Mouse (Mus musculus): ENCODE data around the gene Lamtor2.

The Lamtor2 gene

DNA sequence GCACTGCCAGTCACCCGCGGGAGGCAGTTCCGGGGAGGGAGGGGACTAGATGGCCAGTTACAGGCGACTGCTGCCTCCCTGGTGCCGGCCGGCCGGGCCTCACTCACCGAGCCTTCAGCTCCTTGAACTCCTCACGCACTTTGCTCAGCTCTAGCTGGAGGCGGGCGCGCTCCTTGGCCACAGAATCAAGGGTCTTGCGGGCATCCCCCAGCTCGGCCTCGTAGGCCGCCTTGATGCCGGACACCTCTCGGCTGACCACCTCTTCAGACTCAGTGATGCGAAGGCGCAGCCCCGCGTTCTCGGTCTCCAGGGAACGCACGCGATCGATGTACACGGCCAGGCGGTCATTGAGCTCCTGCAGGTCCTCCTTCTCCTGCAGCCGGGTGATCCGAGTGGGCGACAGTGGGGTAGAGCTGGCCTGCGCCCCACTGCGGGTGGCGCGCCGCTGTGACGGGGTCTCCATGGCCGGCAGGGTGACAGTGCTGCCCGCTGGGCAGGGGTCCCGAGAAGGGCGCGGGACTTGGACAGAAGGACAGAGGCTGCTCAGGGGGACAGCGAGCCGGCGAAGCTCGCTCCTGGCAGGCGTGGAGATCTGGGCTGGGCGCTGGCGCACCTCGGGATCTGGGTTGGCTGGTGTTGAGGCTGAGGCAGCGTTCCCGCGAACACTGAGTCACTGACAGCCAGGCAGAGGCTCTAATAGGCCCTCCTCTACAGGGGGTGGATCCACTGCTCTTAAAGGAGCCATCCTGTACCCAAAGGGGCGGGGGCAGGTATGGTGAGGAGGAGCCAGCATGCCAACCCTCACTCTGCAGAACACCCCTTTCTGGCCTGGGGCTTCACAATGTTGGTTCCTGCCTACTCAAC is 50.0 kb downstream of the Lamtor2 start:
- DNase-seq, result peak; percentile 85 to 91

DNA sequence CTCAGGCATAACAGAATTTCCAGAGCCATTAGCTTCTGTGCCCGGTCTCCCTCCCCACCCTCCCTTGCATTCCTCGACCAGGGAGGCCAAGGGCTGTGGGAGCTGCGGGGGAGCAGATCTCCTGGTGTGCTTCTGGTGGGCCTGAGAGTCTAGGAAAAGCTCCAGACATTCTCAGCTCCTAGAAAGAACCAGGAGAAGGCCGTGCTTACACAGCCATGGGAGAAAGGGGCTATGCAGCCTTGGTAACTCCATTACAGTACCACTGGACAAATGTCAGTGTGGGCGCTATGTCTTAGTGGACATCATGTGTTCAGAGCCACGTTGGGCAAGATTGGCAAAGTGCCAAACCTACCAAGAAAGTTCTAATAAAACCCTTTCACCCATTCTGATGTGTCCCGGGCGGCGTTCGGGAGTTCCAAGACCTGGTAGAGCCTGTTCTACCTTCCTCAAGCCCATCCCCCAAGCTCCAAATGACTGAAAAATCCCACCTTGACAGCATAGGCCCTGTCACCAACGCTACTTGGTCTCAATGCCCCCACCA is 50.8 kb downstream of the Lamtor2 start:
- peak; percentile 59 to 74 for DNase-seq

DNA sequence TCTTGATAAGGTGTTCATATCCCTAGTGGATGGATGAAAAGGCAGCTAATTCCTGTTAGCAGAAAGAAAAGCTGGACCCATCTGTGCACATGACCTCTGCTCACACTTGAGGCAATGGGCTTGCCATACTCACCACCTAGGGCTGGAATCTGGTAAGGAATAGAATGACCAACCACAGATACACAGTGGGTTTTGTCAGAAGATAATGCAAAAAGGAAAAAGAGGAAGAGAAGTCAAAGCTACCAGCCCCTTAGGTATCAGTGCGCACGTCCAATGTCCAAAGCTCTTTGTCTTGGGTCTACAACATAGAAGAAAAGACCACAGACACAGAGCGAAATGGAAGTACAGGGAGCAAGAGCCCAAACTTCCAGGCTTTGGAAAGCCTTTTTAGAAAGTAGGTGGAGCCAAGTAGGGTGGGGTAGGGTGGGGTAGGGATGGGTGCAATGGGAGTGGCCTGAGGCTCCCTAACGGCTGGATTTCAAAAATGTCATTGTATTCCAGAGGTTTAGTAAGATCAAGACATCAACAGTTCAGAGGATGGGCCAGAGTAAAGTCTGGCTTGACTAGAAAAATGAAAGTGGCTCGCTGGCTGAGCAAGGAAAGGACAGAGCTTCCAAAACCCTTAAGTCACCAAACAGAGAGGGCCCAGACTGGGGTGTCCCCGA is 51.4 kb downstream of the Lamtor2 start:
- DNase-seq, result no peak

DNA sequence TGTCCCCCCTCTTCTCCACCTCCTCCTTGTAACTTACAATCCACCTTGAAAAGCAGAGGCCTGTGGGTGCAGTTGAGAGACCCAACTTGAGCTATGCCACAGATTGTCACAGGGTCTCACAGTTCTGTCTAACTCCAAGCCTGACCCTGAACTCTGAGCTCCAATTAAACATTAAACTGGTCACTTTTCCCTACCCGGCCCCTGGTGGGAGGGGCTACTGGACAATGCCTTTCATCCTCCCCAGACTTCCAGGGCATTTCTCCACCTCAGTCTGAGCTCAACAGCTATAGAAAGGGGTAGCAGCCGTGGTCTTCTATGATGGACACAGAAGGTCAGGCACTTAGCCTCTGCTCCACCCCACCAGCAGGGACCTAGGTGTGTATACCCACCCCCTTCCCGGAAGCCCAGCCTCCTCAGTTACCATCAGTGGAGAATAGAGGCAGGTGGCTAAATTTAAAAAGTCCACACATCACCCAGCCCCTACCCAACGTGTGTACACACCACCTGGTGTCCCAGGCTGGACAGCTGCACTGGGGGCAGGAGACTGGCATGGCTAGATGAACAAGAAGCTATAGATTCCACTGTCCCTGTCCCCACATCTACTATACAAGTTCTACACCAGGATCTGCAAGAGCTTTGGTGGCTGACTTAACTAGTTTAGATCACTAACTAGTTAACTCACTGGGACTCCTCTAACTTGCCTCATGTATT is 52.1 kb downstream of the Lamtor2 start:
- peak in 1 of 2 experiments; percentile 61 for DNase-seq

DNA sequence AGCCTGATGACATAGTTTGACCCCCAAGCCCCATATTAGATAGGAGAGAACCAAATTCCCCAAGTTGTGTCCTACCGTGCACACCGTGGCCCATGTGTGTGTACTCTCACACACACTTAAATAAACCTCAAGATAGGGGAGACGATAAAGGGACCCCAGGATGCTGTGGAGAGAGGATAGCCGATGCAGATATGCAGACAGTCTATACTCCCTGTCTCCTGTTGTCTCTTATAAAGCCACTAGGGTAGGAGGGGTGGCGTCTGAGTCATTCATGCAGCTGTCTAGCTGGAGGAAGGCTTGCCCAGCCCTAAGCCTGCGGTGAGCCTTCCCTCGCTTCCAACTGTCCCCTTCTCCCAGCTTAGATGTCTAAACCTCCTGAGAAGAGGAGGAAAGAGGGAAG is 52.8 kb downstream of the Lamtor2 start:
- no peak for DNase-seq

All from kidney, postnatal 4 days (tissue).